Mouse (Mus musculus) lung, adult 2 months (tissue): Measurements from ENCODE around the gene Ldlrad3.

Source experiments
- CTCF ChIP-seq: fragments of 200-500 bp; IDR thresholded peaks from 2 replicates; pipeline ENCODE4 v1.5.1; 2011; ENCODE audit warnings: mild to moderate bottlenecking, low read length, control low read depth; ENCODE audit not compliant: insufficient read depth
- POLR2A ChIP-seq: fragments of 200-500 bp; IDR thresholded peaks from 2 replicates; pipeline ENCODE4 v1.6.1; 2011; ENCODE audit warnings: low read depth, mild to moderate bottlenecking, control low read depth, low read length, borderline replicate concordance; ENCODE audit errors: extremely low read depth

DNA sequence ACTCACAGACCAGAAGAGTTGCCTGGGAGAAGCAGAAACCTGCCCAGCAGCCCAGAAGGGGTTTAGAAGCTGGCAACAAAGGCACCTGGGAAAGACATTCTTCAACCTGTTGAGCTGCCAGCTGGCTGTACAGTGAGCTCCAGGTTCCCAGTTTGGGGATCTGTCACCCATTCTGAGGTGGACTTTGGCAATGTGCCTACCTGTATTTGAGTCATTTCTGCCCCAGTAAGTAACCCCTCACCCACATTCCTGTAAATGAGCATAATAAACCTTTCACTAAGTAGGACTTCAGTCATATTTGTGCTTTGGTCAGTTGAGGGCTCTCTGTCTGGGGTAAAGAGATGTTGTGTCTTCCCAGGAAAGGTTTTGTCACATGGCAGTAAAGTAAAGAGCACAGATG is 4.8 kb upstream of the Ldlrad3 start:
- TF ChIP-seq POLR2A = no peak
- no peak for TF ChIP-seq CTCF
